Mouse (Mus musculus) midbrain, embryonic 16.5 days (tissue): ENCODE measurements around the gene Eed. TPM values are rescaled to one million over a fixed set of nuclear protein-coding genes. Genes with fewer than 3 reads are reported as not detected.
A peak's percentile ranks its signal among the peaks of the same experiment; 100 is the strongest.

Experiments
- ATAC-seq: fragments of 200-750 bp; cut with Nextera tagmentation; 2 replicates; pipeline ENCODE4 v1.8.0; 2017; ENCODE audit warnings: moderate TSS enrichment
- H3K27ac ChIP-seq: fragments of 300-500 bp; sonication (generic); 2 replicates; pipeline ENCODE4 v1.5.1; 2014; ENCODE audit warnings: mild to moderate bottlenecking, low read length, mixed read lengths
- H3K27me3 ChIP-seq: fragments of 300-500 bp; sonication (generic); 2 replicates; pipeline ENCODE4 v1.6.1; 2014; ENCODE audit warnings: low read depth, low read length, mixed read lengths; ENCODE audit not compliant: control insufficient read depth, insufficient read depth
- H3K36me3 ChIP-seq: fragments of 300-500 bp; sonication (generic); 2 replicates; pipeline ENCODE4 v1.6.1; 2014; ENCODE audit warnings: mild to moderate bottlenecking, low read length, moderate library complexity, mixed read lengths; ENCODE audit not compliant: control insufficient read depth, insufficient read depth
- H3K4me1 ChIP-seq: fragments of 300-500 bp; sonication (generic); 2 replicates; pipeline ENCODE4 v1.6.1; 2014; ENCODE audit warnings: mild to moderate bottlenecking, low read length, mixed read lengths; ENCODE audit not compliant: control insufficient read depth, insufficient read depth
- H3K4me2 ChIP-seq: fragments of 300-500 bp; sonication (generic); 2 replicates; pipeline ENCODE4 v1.6.1; 2014; ENCODE audit warnings: mild to moderate bottlenecking, low read length, mixed read lengths
- H3K4me3 ChIP-seq: fragments of 300-500 bp; sonication (generic); 2 replicates; pipeline ENCODE4 v1.5.1; 2014; ENCODE audit warnings: low read depth, mild to moderate bottlenecking, low read length, moderate library complexity, mixed read lengths
- H3K9ac ChIP-seq: fragments of 300-500 bp; sonication (generic); 2 replicates; pipeline ENCODE4 v1.6.1; 2014; ENCODE audit warnings: low read depth, low read length, mixed read lengths
- H3K9me3 ChIP-seq: fragments of 300-500 bp; sonication (generic); replicated peaks from 2 replicates; pipeline ENCODE4 v1.6.1; 2014; ENCODE audit warnings: mild to moderate bottlenecking, low read length, mixed read lengths; ENCODE audit not compliant: control insufficient read depth, poor library complexity, severe bottlenecking
- WGBS: fragments of 180-500 bp; shearing (Covaris S2); extraction: QIAGEN DNeasy Blood & Tissue Kit; methylation state at CpG from one replicate; pipeline ENCODE4 v1.1.7; 2014; 5-methylcytosine and 5-hydroxymethylcytosine counted together
- polyA plus RNA-seq: library from polyadenylated mRNA; unstranded; fragments of >200 nt; fragmentation: Nextera tagmentation; extraction: Ambion mirVana; gene quantifications from 2 replicates; pipeline ENCODE4 v1.2.1, GENCODE M21; 2015

Gene Eed
- polyA plus RNA-seq, 1 experiment from 2014 or later: 25.7 TPM

DNA sequence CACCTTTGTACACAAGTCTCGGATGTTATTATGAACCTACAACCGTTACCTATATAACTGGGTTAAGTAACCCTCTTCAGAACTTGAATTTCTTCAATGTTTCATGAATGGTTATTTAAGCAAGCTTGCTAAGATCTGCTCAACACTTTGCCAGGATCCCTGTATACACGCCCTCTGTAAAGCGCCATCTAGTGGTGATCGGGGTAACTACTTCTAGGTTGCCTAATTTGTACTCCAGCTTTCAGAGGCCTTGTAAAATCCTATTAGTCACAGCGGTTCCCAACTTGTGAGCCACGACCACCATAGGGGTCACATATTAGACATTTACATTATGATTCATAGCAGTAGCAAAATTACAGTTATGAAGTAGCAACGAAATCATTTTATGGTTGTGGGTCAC, 72.8 kb downstream of the Eed start:
- Histone ChIP-seq H3K27me3 (no peaks in the 10 kb centered on the region), H3K9me3 (no peaks in the 10 kb centered on the region), H3K4me3 (no peak overlapping the region), H3K4me2 (no peak overlapping the region), H3K4me1 (peaks cover 9% of the 10 kb centered on the region), H3K9ac (no peak overlapping the region), H3K36me3 (no peaks in the 10 kb centered on the region), H3K27ac (no peak overlapping the region)
- WGBS: 20% methylated on average over 8 of the region's 8 CpGs
- 0 out of 2 replicates have a peak, but pooled peaks have one; percentile 23 for ATAC-seq

Other genes starting within 250 kb of the Eed start
- 1.1 and 1.6 TPM in 2 replicates for gene Ccdc81, start 77.4 kb downstream of the Eed start, polyA plus RNA-seq
- 136 and 144 TPM in 2 replicates for gene Hikeshi, start 39.8 kb downstream of the Eed start, polyA plus RNA-seq
- gene Picalm, start 149.2 kb upstream of the Eed start, polyA plus RNA-seq: 38.9 and 45.5 TPM in 2 replicates